Comparison of ENCODE assay signal across 8 mouse cellular contexts in the genomic region with DNA sequence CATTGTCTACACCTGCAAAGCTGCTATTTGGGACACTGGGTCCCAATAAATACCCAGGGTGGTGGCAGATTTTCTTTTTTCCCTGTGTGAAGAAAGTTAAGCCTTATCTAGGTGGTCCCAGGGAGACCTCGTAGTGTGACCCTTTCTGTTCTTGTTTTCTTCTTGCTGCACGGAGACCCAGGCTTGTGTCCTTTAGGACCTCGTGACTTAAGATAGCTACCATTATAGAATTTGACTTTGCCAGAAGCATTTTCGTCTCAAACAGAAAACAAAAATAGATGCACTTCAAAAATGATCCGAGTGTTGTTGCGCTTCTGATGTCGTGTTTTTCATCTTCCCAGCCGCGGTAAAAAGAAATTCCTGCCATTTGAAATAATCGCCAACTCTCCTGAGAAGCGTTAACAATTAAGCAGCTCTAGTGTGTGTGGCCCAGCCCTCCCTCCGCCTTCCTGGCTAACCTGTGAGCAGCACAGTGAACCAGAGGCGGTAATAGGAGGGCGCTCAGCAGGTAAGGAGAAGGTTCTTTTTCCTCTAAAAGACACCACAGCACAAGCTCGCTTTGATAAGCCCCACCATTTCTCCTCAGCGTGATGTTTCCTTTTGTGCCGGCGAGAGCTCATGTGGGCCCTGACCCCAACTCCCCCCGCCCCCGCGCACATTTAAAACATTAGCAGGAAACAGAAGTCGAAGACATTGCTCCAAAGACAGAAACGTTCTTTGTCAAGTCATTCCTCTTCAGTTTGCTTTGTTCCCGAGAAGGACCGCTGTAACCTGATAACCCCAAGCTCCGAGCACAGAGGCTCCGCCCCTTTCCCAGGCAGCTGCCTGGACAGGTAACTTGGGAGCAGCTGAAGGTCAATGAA.
A peak's percentile ranks its signal among the peaks of the same experiment; 100 is the strongest.
DNase-seq lines count a peak whose midpoint lies in the region; ATAC-seq and TF ChIP-seq lines count a peak whose summit lies in the region.

No protein-coding gene starts in this region.

- no peak for TF ChIP-seq POLR2A in cortical plate, adult 2 months (IDR thresholded peaks at IDR 0.05; ENCODE audit: extremely low read depth, insufficient read depth, low read length)

- TF ChIP-seq CTCF in cortical plate, adult 2 months (IDR thresholded peaks at IDR 0.05; ENCODE audit: extremely low read depth, insufficient read depth, low read length) = no peak

- ATAC-seq in hindbrain, embryonic 15.5 days (ENCODE audit: low FRiP score, low read depth) = peak; percentile 84
- no peak for ATAC-seq in limb, embryonic 15.5 days (ENCODE audit: insufficient number of reproducible peaks, low FRiP score, low TSS enrichment, low read depth)
- ATAC-seq in midbrain, embryonic 14.5 days (ENCODE audit: low FRiP score, low TSS enrichment) = peak; percentile 46; the same call in 1 of the 2 replicates
- ATAC-seq in activated CD4-positive, CD25-positive, alpha-beta regulatory T cell, adult 4 months = no peak

- H3K27ac ChIP-seq in cortical plate, adult 2 months (ENCODE audit: insufficient read depth, low read length) = no peak overlapping the region
- peak overlapping the region; percentile 73; the same call in 1 of the 2 replicates for H3K27ac ChIP-seq in hindbrain, embryonic 15.5 days (replicated peaks)
- H3K27ac ChIP-seq in limb, embryonic 15.5 days = peak overlapping the region; percentile 65; the same call in 1 of the 2 replicates
- H3K27ac ChIP-seq in midbrain, embryonic 14.5 days (replicated peaks; ENCODE audit: low read depth, low read length) = peak overlapping the region; percentile 62

- no peaks in the 10 kb centered on the region for H3K4me1 ChIP-seq in cortical plate, adult 2 months (ENCODE audit: control insufficient read depth, insufficient read depth, low read length)
- peaks cover 14% of the 10 kb centered on the region for H3K4me1 ChIP-seq in hindbrain, embryonic 15.5 days (replicated peaks)
- peaks cover 12% of the 10 kb centered on the region for H3K4me1 ChIP-seq in limb, embryonic 15.5 days
- peaks cover 11% of the 10 kb centered on the region for H3K4me1 ChIP-seq in midbrain, embryonic 14.5 days (ENCODE audit: control insufficient read depth, insufficient read depth, low read length)

- no peaks in the 10 kb centered on the region for H3K27me3 ChIP-seq in hindbrain, embryonic 15.5 days
- no peaks in the 10 kb centered on the region for H3K27me3 ChIP-seq in limb, embryonic 15.5 days
- H3K27me3 ChIP-seq in midbrain, embryonic 14.5 days (ENCODE audit: control insufficient read depth, insufficient read depth, low read length) = no peaks in the 10 kb centered on the region

- peak overlapping the region; percentile 48 for H3K9ac ChIP-seq in hindbrain, embryonic 15.5 days
- H3K9ac ChIP-seq in limb, embryonic 15.5 days = 0 out of 2 replicates have a peak overlapping the region, but pooled peaks have one; percentile 10
- peak overlapping the region; percentile 59 for H3K9ac ChIP-seq in midbrain, embryonic 14.5 days (replicated peaks; ENCODE audit: low read length)

- peak overlapping the region; percentile 24 for H3K4me3 ChIP-seq in cortical plate, adult 2 months (ENCODE audit: insufficient read depth, low read length)
- H3K4me3 ChIP-seq in hindbrain, embryonic 15.5 days = peak overlapping the region; percentile 40
- H3K4me3 ChIP-seq in limb, embryonic 15.5 days = peak overlapping the region; percentile 36
- H3K4me3 ChIP-seq in midbrain, embryonic 14.5 days (replicated peaks; ENCODE audit: low read depth, low read length) = peak overlapping the region; percentile 35

- WGBS in hindbrain, embryonic 15.5 days = 4% methylated on average over 27 of the region's 27 CpGs
- 4% methylated on average over 27 of the region's 27 CpGs for WGBS in limb, embryonic 15.5 days
- WGBS in midbrain, embryonic 14.5 days = 3% methylated on average over 27 of the region's 27 CpGs

- no peaks in the 10 kb centered on the region for H3K9me3 ChIP-seq in hindbrain, embryonic 15.5 days
- H3K9me3 ChIP-seq in limb, embryonic 15.5 days = no peaks in the 10 kb centered on the region
- H3K9me3 ChIP-seq in midbrain, embryonic 14.5 days (ENCODE audit: control insufficient read depth, low read length) = no peaks in the 10 kb centered on the region

- peak; percentile 5 for DNase-seq in T-cell, adult 2 months (ENCODE audit: low spot score)
- peak; percentile 70 for DNase-seq in midbrain, embryonic 14.5 days
- peak; percentile 38 for DNase-seq in urinary bladder, postnatal 25 days (ENCODE audit: low spot score)
- no peak for DNase-seq in adipocyte (ENCODE audit: low spot score)

- peak overlapping the region; percentile 76 for H3K4me2 ChIP-seq in hindbrain, embryonic 15.5 days
- peak overlapping the region; percentile 72 for H3K4me2 ChIP-seq in limb, embryonic 15.5 days
- peak overlapping the region; percentile 70 for H3K4me2 ChIP-seq in midbrain, embryonic 14.5 days (ENCODE audit: low read length)

- no peaks in the 10 kb centered on the region for H3K36me3 ChIP-seq in hindbrain, embryonic 15.5 days
- no peaks in the 10 kb centered on the region for H3K36me3 ChIP-seq in limb, embryonic 15.5 days
- H3K36me3 ChIP-seq in midbrain, embryonic 14.5 days (ENCODE audit: control insufficient read depth, insufficient read depth, low read length) = no peaks in the 10 kb centered on the region

Comparison
In these comparisons a context has a peak if more than half of its experiments do, and no peak if none do; other contexts are left out.
1. ATAC-seq: peak in hindbrain, embryonic 15.5 days (single experiment) and midbrain, embryonic 14.5 days (single experiment); none in limb, embryonic 15.5 days (single experiment) and activated CD4-positive, CD25-positive, alpha-beta regulatory T cell, adult 4 months (single experiment).
2. Peak in every context shown above with its lines, with median percentiles within 50 percentile points of each other: H3K4me3 ChIP-seq, H3K4me2 ChIP-seq and H3K9ac ChIP-seq.